Mouse (Mus musculus) right cerebral cortex, postnatal 14 days (tissue): ENCODE results near the gene Ccnb1ip1.

ENCODE experiments used
- DNase-seq: peaks from one replicate; pipeline ENCODE4 v3.0.0; 2022

The Ccnb1ip1 gene

GRCm38 (mm10) chr14:50782166-50782565 lies 25.4 kb downstream of the Ccnb1ip1 start:
- DNase-seq, result no peak

GRCm38 (mm10) chr14:50771342-50771741 lies 36.2 kb downstream of the Ccnb1ip1 start:
- DNase-seq, result no peak

GRCm38 (mm10) chr14:50765736-50766135 lies 41.8 kb downstream of the Ccnb1ip1 start:
- no peak for DNase-seq

- no peak for DNase-seq
These were observed 49.0 kb downstream of the Ccnb1ip1 start for GRCm38 (mm10) chr14:50758416-50759085.

- no peak for DNase-seq
These were observed 62.5 kb downstream of the Ccnb1ip1 start, which contains the start of gene Olfr749 for GRCm38 (mm10) chr14:50744994-50745393. Olfr749 (minus strand) TSS chr14:50745094.

- no peak for DNase-seq
These were observed 65.9 kb downstream of the Ccnb1ip1 start for GRCm38 (mm10) chr14:50741584-50741983.

- no peak for DNase-seq
These were observed 67.2 kb downstream of the Ccnb1ip1 start for GRCm38 (mm10) chr14:50740334-50740733.
